Mouse (Mus musculus): ENCODE measurements around the gene Ampd1. TPM values are rescaled to one million over a fixed set of nuclear protein-coding genes. Genes with fewer than 3 reads are reported as not detected.

Ampd1 gene
- polyA plus RNA-seq (2015; fragmentation: Illumina TruSeq; extraction: RNeasy Lipid Tissue Mini Kit (QIAGEN cat#74804); ENCODE audit: low read depth, low replicate concordance): not detected

DNA sequence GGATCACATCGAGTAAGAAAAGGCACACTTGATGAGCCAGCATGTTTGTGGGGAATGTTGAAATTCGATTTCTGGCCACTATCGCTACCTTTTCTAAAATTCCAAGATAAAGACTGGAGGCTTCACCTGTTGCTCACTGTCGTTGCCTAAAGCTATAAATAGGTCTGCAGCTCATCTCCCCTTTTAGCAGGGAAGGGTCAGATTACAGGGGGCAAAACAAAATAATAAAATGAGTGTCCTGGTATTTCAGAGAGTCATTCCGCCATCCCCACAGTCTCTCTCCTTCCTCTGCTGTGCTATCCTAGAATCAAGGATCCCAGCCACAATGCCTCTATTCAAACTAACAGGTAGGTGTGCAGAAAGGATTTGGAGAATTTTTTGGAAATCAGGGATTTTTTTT, at the start of gene Ampd1:
TSS of gene Ampd1 (plus strand) at position 244 of the 400 bp plus-strand sequence.

DNA sequence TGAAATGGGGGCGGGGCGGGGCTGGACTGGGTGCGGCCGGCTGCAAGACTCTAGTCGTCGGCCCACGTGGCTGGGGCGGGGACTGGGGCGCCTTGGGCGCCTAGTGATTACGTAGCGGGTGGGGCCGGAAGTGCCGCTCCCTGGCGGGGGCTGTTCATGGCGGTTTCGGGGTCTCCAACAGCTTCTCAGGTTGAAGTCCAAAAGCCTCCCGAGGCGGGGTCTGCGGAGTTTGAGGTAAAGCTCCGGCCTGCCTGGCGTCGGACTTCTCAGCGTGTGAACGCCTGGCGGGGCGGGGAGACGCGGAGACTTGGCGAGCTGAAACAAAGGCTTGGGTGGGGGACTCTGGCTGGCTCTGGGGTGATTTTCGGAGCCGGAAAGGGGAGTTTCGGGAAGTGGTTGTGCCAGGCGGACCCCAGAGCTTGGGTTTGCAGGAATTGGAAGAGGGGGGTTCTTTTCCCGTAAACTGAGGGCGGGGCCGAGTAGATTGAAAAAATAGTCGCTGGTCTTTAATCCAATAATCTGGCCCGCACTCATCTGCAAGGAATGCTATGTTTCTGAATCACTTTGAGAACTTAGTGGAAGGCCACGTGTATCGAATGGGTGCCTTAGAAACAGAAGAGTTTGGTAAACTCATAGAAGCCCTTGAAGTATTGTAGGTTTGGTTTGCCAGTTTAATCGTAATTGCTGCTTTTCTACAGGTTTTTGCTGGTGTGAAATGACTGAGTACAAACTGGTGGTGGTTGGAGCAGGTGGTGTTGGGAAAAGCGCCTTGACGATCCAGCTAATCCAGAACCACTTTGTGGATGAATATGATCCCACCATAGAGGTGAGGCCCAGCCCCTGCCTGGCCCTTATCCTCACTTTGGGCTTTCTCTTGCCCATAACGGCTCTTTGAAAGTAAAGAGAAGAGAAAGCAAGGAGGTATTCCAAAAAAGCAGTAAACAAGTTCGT, 15.3 kb upstream of the Ampd1 start, which contains the start of gene Nras:
TSS of gene Nras (plus strand) at position 79 of the 951 bp plus-strand sequence.

DNA sequence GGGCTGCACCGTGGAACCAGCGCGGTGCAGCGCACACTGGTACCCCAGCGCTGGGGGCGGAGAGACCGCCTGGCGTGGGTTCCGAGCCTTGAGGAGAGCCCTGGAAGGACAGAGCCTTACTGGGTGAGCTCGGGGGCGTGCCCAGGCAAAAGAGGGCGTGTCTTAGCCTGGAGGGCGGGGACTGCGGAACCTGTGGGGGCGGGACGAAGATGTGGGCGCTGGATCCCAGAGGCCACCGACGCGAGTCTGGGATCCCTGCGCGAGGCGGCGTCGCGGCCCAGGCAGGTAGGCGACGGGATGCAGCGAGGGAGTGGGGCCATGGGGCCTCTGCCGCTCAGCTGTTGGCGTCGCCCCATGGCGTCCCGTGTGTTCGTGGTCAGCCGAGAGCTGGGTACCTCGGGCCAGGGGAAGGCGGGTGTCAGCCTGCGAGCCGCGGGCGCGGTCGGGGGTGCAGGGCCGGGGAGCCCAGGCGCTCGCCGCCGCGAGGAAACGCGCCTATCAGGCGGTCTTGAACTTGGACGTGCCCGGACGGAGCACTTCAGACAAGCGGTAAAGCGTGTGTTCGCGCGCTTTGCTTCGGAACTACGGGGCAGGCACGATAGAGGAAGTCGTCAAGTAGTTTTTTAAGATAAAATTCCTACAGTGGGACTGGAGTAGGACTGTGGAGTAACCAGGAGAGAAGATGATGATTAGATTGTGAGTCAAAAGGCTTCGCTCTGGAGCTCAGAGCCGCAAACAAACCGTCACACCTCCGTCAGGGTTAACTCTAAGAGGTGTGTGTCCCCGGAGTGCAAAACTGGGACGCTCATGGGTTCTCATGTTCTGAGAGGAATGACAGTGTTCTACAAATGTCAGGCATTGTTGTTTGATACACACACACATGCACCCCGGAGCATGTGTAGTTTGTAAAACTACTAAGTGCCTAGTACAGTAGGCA, 28.9 kb downstream of the Ampd1 start, which contains the start of gene Dennd2c:
TSS of gene Dennd2c (plus strand) at position 151 of the 937 bp plus-strand sequence.

Other genes with a start within 250 kb of the Ampd1 start
- gene Sycp1, start 137.9 kb upstream of the Ampd1 start, polyA plus RNA-seq (2015; fragmentation: Illumina TruSeq; extraction: RNeasy Lipid Tissue Mini Kit (QIAGEN cat#74804); ENCODE audit: low read depth, low replicate concordance): not detected
- not detected for gene Nr1h5, start 109.9 kb upstream of the Ampd1 start, polyA plus RNA-seq (2015; fragmentation: Illumina TruSeq; extraction: RNeasy Lipid Tissue Mini Kit (QIAGEN cat#74804); ENCODE audit: low read depth, low replicate concordance)
- gene Sike1, start 78.3 kb upstream of the Ampd1 start, polyA plus RNA-seq (2015; fragmentation: Illumina TruSeq; extraction: RNeasy Lipid Tissue Mini Kit (QIAGEN cat#74804); ENCODE audit: low read depth, low replicate concordance): 25.5 TPM
- gene Csde1, start 53.6 kb upstream of the Ampd1 start, polyA plus RNA-seq (2015; fragmentation: Illumina TruSeq; extraction: RNeasy Lipid Tissue Mini Kit (QIAGEN cat#74804); ENCODE audit: low read depth, low replicate concordance): 145 TPM
- gene Nras, start 15.7 kb upstream of the Ampd1 start, polyA plus RNA-seq (2015; fragmentation: Illumina TruSeq; extraction: RNeasy Lipid Tissue Mini Kit (QIAGEN cat#74804); ENCODE audit: low read depth, low replicate concordance): 28.6 TPM
- 0.40 TPM for gene Dennd2c, start 28.6 kb downstream of the Ampd1 start, polyA plus RNA-seq (2015; fragmentation: Illumina TruSeq; extraction: RNeasy Lipid Tissue Mini Kit (QIAGEN cat#74804); ENCODE audit: low read depth, low replicate concordance)
- gene Bcas2, start 97.6 kb downstream of the Ampd1 start, polyA plus RNA-seq (2015; fragmentation: Illumina TruSeq; extraction: RNeasy Lipid Tissue Mini Kit (QIAGEN cat#74804); ENCODE audit: low read depth, low replicate concordance): 101 TPM
- 30.7 TPM for gene Trim33, start 205.3 kb downstream of the Ampd1 start, polyA plus RNA-seq (2015; fragmentation: Illumina TruSeq; extraction: RNeasy Lipid Tissue Mini Kit (QIAGEN cat#74804); ENCODE audit: low read depth, low replicate concordance)